Mouse (Mus musculus) embryonic facial prominence, embryonic 13.5 days (tissue): ENCODE measurements around the gene Ficd. TPM values are rescaled to one million over a fixed set of nuclear protein-coding genes. Genes with fewer than 3 reads are reported as not detected.
A peak's percentile ranks its signal among the peaks of the same experiment; 100 is the strongest.

Experiments used
- ATAC-seq: fragments of 200-750 bp; cut with Nextera tagmentation; 2 replicates; pipeline ENCODE4 v1.8.0; 2017; ENCODE audit warnings: low read depth; ENCODE audit not compliant: insufficient number of reproducible peaks, insufficient read depth, low FRiP score, low TSS enrichment
- H3K27ac ChIP-seq: fragments of 300-500 bp; sonication (generic); 2 replicates; pipeline ENCODE4 v1.5.1; 2015; ENCODE audit warnings: moderate library complexity, mild to moderate bottlenecking, inconsistent platforms
- H3K27me3 ChIP-seq: fragments of 300-500 bp; sonication (generic); 2 replicates; pipeline ENCODE4 v1.6.1; 2015; ENCODE audit warnings: mild to moderate bottlenecking, inconsistent platforms
- H3K36me3 ChIP-seq: fragments of 300-500 bp; sonication (generic); 2 replicates; pipeline ENCODE4 v1.6.1; 2015; ENCODE audit warnings: mild to moderate bottlenecking, inconsistent platforms
- H3K4me1 ChIP-seq: fragments of 300-500 bp; sonication (generic); 2 replicates; pipeline ENCODE4 v1.6.1; 2015; ENCODE audit warnings: inconsistent platforms
- H3K4me2 ChIP-seq: fragments of 300-500 bp; sonication (generic); 2 replicates; pipeline ENCODE4 v1.6.1; 2015; ENCODE audit warnings: moderate library complexity, mild to moderate bottlenecking, inconsistent platforms
- H3K4me3 ChIP-seq: fragments of 300-500 bp; sonication (generic); 2 replicates; pipeline ENCODE4 v1.5.1; 2015; ENCODE audit warnings: mild to moderate bottlenecking, inconsistent platforms
- H3K9ac ChIP-seq: fragments of 300-500 bp; sonication (generic); 2 replicates; pipeline ENCODE4 v1.6.1; 2015; ENCODE audit warnings: mild to moderate bottlenecking, inconsistent platforms
- H3K9me3 ChIP-seq: fragments of 300-500 bp; sonication (generic); 2 replicates; pipeline ENCODE4 v1.6.1; 2016; ENCODE audit warnings: inconsistent platforms
- WGBS: fragments of 180-500 bp; shearing (Covaris S2); methylation state at CpG from one replicate; pipeline ENCODE4 v1.1.7; 2015; ENCODE audit warnings: mixed read lengths; 5-methylcytosine and 5-hydroxymethylcytosine counted together
- polyA plus RNA-seq: library from polyadenylated mRNA; unstranded; fragments of >200 nt; fragmentation: Nextera tagmentation; extraction: Ambion mirVana; gene quantifications from 2 replicates; pipeline ENCODE4 v1.2.1, GENCODE M21; 2015

Gene Ficd
- polyA plus RNA-seq, 1 experiment from 2014 or later, result 6.2 TPM

DNA sequence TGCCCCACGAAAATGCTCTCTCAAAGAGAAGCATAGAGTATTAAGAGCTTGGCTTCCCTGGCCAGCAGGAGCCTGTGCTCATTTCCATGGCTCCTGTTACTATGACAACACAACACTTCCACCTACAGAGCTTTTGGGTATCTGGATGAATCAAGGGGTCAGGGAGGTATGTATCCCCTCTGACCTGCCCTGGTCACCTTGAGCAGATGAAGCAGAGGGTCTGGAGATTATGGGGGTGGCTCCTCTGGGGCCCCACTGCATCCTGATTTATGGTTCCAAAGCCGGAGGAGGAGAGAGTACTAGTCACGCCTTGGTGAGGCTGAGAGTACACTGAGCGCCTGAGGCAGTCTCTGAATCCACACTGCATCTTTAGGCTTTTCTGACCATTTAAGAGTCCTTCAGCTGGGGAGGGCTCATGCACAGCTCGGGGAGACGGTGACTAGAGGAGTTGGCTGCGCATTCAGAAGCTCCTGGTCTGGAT is 4.9 kb upstream of the Ficd start:
- no peak overlapping the region for H3K27ac ChIP-seq
- no peak for ATAC-seq
- H3K4me2 ChIP-seq, result no peak overlapping the region
- H3K27me3 ChIP-seq, result no peaks in the 10 kb centered on the region
- no peaks in the 10 kb centered on the region for H3K9me3 ChIP-seq
- WGBS, result 64% methylated on average over 7 of the region's 7 CpGs
- H3K36me3 ChIP-seq, result no peaks in the 10 kb centered on the region
- H3K4me1 ChIP-seq, result peaks cover 4% of the 10 kb centered on the region; the same call in 1 of the 2 replicates
- H3K4me3 ChIP-seq, result no peak overlapping the region
- no peak overlapping the region for H3K9ac ChIP-seq

DNA sequence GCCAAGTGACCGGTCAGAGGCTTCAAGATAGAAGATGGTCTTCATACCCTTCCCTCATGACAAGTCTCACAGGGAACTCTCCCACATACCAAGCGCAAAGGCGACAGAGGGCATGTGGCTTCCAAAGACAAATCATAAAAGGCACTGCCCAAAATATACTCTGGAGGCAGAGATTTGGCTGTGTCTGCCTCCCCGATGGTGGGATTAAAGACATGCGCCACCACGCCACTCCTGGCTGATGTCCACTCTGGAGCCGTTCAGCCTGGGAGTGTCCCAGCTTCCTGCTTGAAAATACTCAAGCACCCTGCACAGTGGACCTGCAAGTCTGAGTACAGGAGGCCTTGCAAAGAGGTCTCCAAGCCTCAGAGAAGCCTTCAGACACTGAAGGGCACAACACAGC is 4.4 kb upstream of the Ficd start:
- Histone ChIP-seq H3K36me3 (no peaks in the 10 kb centered on the region), H3K4me1 (peaks cover 5% of the 10 kb centered on the region), H3K4me3 (no peak overlapping the region), H3K27me3 (no peaks in the 10 kb centered on the region), H3K9me3 (no peaks in the 10 kb centered on the region), H3K27ac (no peak overlapping the region), H3K4me2 (no peak overlapping the region), H3K9ac (no peak overlapping the region)
- ATAC-seq, result no peak
- WGBS, result 91% methylated on average over 7 of the region's 7 CpGs

DNA sequence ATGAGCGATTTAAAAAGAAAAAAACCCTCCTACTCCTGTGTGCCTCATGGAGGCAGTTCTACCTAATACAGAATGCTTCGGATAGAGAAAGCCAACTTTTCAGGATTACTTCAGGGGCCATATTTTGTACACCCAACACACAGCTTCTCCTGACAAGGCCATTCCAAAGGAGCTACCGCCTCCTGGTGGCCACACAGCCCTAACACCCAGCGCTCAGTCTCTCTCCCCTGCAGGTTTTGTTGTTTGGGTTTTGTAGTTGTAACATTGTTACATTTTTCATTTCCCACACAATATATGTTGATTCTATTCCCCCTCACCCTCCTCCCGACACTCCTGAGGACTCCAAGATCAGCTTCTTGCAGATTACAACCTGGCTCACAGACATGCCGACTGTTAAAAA is 3.4 kb upstream of the Ficd start:
- 24% methylated on average over 6 of the region's 6 CpGs for WGBS
- no peak overlapping the region for H3K27ac ChIP-seq

GRCm38 (mm10) chr5:113734376-113734775 is 1.2 kb upstream of the Ficd start:
- peaks cover 20% of the 10 kb centered on the region for H3K36me3 ChIP-seq
- H3K4me3 ChIP-seq, result no peak overlapping the region
- peaks cover 21% of the 10 kb centered on the region for H3K4me1 ChIP-seq
- 64% methylated on average over 5 of the region's 5 CpGs for WGBS
- no peak overlapping the region for H3K27ac ChIP-seq
- no peak for ATAC-seq
- no peaks in the 10 kb centered on the region for H3K9me3 ChIP-seq
- H3K27me3 ChIP-seq, result no peaks in the 10 kb centered on the region
- H3K9ac ChIP-seq, result no peak overlapping the region
- H3K4me2 ChIP-seq, result no peak overlapping the region

More for the DNA sequence above, 3.4 kb upstream of the Ficd start:
- no peaks in the 10 kb centered on the region for H3K9me3 ChIP-seq
- H3K4me1 ChIP-seq, result peaks cover 15% of the 10 kb centered on the region
- no peaks in the 10 kb centered on the region for H3K36me3 ChIP-seq
- no peak overlapping the region for H3K4me2 ChIP-seq
- no peaks in the 10 kb centered on the region for H3K27me3 ChIP-seq
- no peak for ATAC-seq
- no peak overlapping the region for H3K4me3 ChIP-seq
- no peak overlapping the region for H3K9ac ChIP-seq

- 0 out of 2 replicates have a peak, but pooled peaks have one; percentile 40 for ATAC-seq
- Histone ChIP-seq H3K4me3 (peak overlapping the region; percentile 67), H3K36me3 (peaks cover 25% of the 10 kb centered on the region), H3K27me3 (no peaks in the 10 kb centered on the region), H3K9ac (peak overlapping the region; percentile 78), H3K27ac (peak overlapping the region; percentile 90), H3K4me2 (peak overlapping the region; percentile 88), H3K9me3 (no peaks in the 10 kb centered on the region), H3K4me1 (peaks cover 25% of the 10 kb centered on the region)
- 29% methylated on average over 7 of the region's 7 CpGs for WGBS
Observed at GRCm38 (mm10) chr5:113735023-113735344, 619 bp upstream of the Ficd start.

GRCm38 (mm10) chr5:113736113-113736502 is 505 bp downstream of the Ficd start:
- ATAC-seq, result peak; percentile 3; the same call in 1 of the 2 replicates
- peaks cover 32% of the 10 kb centered on the region for H3K4me1 ChIP-seq
- H3K4me3 ChIP-seq, result peak overlapping the region; percentile 67
- no peaks in the 10 kb centered on the region for H3K9me3 ChIP-seq
- H3K27me3 ChIP-seq, result no peaks in the 10 kb centered on the region
- peaks cover 35% of the 10 kb centered on the region for H3K36me3 ChIP-seq
- peak overlapping the region; percentile 90 for H3K27ac ChIP-seq
- 6% methylated on average over 10 of the region's 10 CpGs for WGBS
- H3K4me2 ChIP-seq, result peak overlapping the region; percentile 88
- peak overlapping the region; percentile 78 for H3K9ac ChIP-seq

DNA sequence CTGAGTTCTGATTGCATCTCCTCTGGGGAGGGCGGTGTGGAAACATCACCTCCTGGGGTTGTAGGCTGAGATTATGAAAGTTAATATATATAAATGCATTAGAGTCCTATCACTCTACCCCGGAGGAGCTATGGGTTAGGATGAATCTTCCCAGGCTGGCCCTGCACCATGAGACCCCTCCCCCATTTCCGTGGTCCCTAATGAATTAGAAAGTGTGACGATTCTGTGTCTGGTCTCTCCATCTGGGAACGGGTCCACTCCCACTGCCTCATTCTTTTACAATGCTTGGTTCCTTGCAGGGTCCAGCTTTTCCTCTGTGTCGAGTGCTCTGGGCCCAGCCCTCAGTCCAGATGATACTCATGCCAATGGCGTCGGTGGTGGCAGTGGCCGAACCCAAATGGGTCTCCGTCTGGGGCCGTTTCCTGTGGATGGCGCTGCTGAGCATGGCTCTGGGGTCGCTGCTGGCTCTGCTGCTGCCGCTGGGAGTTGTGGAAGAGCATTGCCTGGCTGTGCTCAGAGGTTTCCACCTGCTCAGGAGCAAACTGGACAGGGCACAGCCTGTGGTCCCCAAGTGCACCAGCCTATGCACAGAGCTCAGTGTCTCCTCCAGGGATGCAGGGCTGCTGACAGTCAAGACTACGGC is 1.0 kb downstream of the Ficd start:
- ATAC-seq, result no peak
- H3K36me3 ChIP-seq, result peaks cover 41% of the 10 kb centered on the region
- peak overlapping the region; percentile 78 for H3K9ac ChIP-seq
- H3K4me1 ChIP-seq, result peaks cover 34% of the 10 kb centered on the region
- H3K27me3 ChIP-seq, result no peaks in the 10 kb centered on the region
- 42% methylated on average over 15 of the region's 15 CpGs for WGBS
- H3K27ac ChIP-seq, result peak overlapping the region; percentile 90
- H3K9me3 ChIP-seq, result no peaks in the 10 kb centered on the region
- peak overlapping the region; percentile 67 for H3K4me3 ChIP-seq
- peak overlapping the region; percentile 88 for H3K4me2 ChIP-seq

GRCm38 (mm10) chr5:113737607-113738237 is 2.1 kb downstream of the Ficd start:
- no peak for ATAC-seq
- 86% methylated on average over 11 of the region's 11 CpGs for WGBS
- Histone ChIP-seq H3K9ac (no peak overlapping the region), H3K9me3 (no peaks in the 10 kb centered on the region), H3K27ac (no peak overlapping the region), H3K4me3 (no peak overlapping the region), H3K27me3 (no peaks in the 10 kb centered on the region), H3K36me3 (peaks cover 51% of the 10 kb centered on the region), H3K4me2 (no peak overlapping the region), H3K4me1 (peaks cover 34% of the 10 kb centered on the region)

DNA sequence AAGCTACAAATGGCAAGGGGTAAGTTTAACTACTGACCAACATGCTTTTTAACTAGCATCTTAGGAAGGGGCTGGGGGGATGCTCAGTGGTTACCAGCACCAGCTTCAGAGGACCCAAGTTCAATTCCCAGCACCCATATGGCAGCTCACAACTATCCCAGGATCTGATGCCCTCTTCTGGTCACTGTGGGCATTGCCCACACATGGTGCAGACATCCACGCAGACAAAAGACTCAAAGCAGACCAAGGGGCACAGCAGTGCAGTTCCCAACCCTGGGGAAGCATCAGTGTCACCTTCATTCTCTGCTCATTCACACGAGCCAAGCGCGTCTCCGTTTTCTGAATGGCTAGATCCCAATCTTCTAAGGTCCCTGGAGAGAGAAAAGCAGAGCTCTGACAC is 12.0 kb downstream of the Ficd start:
- Histone ChIP-seq H3K36me3 (peaks cover 97% of the 10 kb centered on the region), H3K4me2 (no peak overlapping the region), H3K4me1 (no peaks in the 10 kb centered on the region), H3K27me3 (no peaks in the 10 kb centered on the region), H3K4me3 (no peak overlapping the region), H3K9me3 (peaks cover 8% of the 10 kb centered on the region; the same call in 1 of the 2 replicates), H3K9ac (no peak overlapping the region), H3K27ac (no peak overlapping the region)
- WGBS, result 94% methylated on average over 5 of the region's 5 CpGs
- no peak for ATAC-seq

GRCm38 (mm10) chr5:113748556-113749331 is 13.1 kb downstream of the Ficd start:
- Histone ChIP-seq H3K4me1 (no peaks in the 10 kb centered on the region), H3K9ac (no peak overlapping the region), H3K27me3 (no peaks in the 10 kb centered on the region), H3K36me3 (peaks cover 97% of the 10 kb centered on the region), H3K27ac (no peak overlapping the region), H3K4me2 (no peak overlapping the region), H3K9me3 (peaks cover 8% of the 10 kb centered on the region; the same call in 1 of the 2 replicates), H3K4me3 (no peak overlapping the region)
- ATAC-seq, result no peak
- 95% methylated on average over 13 of the region's 13 CpGs for WGBS

DNA sequence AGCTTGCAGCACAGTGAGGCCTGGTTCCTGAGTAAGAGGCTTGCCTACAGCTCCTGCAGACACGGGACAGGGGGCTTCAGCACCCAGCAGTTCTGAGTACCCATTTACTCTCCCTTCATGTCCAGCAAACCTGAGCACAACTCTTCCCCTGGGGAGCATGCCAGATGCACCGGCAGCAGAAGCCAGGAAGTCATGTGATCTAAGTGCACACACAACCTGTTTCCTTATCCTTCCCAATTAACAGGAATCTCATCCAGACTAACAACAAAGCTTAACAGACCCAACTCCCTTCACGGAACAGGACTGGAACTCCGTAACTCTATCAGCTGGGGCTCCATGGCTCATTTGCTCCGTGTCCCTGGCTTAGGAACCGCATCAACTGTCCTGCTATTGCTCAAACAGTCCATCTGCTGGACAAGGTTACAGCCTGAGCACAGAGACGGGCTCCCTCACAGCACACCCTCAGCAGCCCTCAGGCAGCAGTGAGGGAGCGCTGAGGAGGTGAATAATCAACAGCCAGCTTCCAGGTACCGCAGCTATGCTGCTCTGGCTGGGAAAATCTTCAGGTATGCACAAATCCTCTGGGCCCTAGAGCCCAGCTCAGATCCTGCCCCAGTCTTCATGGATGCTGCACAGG is 16.0 kb downstream of the Ficd start:
- Histone ChIP-seq H3K4me1 (no peaks in the 10 kb centered on the region), H3K27me3 (no peaks in the 10 kb centered on the region), H3K9me3 (no peaks in the 10 kb centered on the region), H3K9ac (no peak overlapping the region), H3K27ac (no peak overlapping the region), H3K4me3 (no peak overlapping the region), H3K4me2 (no peak overlapping the region), H3K36me3 (peaks cover 97% of the 10 kb centered on the region)
- ATAC-seq, result no peak
- 88% methylated on average over 9 of the region's 9 CpGs for WGBS
